8 mouse cellular contexts compared by ENCODE assay signal in genomic region chr1:55085781-55086366, GRCm38 (mm10). TPM values are rescaled to one million over a fixed set of nuclear protein-coding genes. Genes with fewer than 3 reads are reported as not detected.
DNase-seq lines count a peak whose midpoint lies in the region; ATAC-seq and TF ChIP-seq lines count a peak whose summit lies in the region.

No protein-coding gene starts in this region.

- WGBS in hindbrain, embryonic 10.5 days, result 61% methylated on average over 7 of the region's 7 CpGs
- 82% methylated on average over 6 of the region's 7 CpGs for WGBS in macrophage (ENCODE audit: missing documents)

- H3K4me1 ChIP-seq in hindbrain, embryonic 10.5 days (replicated peaks), result peaks cover 51% of the 10 kb centered on the region

- peaks cover 91% of the 10 kb centered on the region for H3K79me3 ChIP-seq in C2C12 (ENCODE audit: low read depth)

- H3K27ac ChIP-seq in gastrocnemius, adult 2 months, result peak overlapping the region; percentile 99; the same call in 1 of the 2 replicates
- no peak overlapping the region for H3K27ac ChIP-seq in hindbrain, embryonic 10.5 days
- no peak overlapping the region for H3K27ac ChIP-seq in macrophage

- H3K9me3 ChIP-seq in hindbrain, embryonic 10.5 days, result 0 out of 2 replicates have a peak, but pooled peaks cover 6% of the 10 kb centered on the region

- intact Hi-C loops in gastrocnemius, adult 2 months (cut with DNase I), result loop anchor here (2.0 kb wide), 2 partner anchors 33 to 59 kb away; partner anchors contain the start of genes Coq10b and Sf3b1
- intact Hi-C loops in gastrocnemius, postnatal 14 days (cut with DNase I; ENCODE audit: low total_unique reads), result no loop called here

- ATAC-seq in cerebellum, adult (ENCODE audit: insufficient number of reproducible peaks, low FRiP score, low TSS enrichment), result no peak

- peaks cover 78% of the 10 kb centered on the region for H3K36me3 ChIP-seq in C2C12 (ENCODE audit: control insufficient read depth, insufficient read depth)
- peaks cover 68% of the 10 kb centered on the region for H3K36me3 ChIP-seq in hindbrain, embryonic 10.5 days
- H3K36me3 ChIP-seq in macrophage (ENCODE audit: inconsistent target), result peaks cover 46% of the 10 kb centered on the region

- no peak for DNase-seq in gastrocnemius, adult 2 months
- no peak for DNase-seq in gastrocnemius, postnatal 14 days
- no peak for DNase-seq in hindbrain, embryonic 10.5 days (ENCODE audit: low spot score)
- DNase-seq in embryo, embryonic 11 days, result no peak
- DNase-seq in natural killer cell, adult 2 months (ENCODE audit: low spot score in 2 of 2), result no peak

- H3K27me3 ChIP-seq in C2C12 (ENCODE audit: control insufficient read depth, insufficient read depth, insufficient read length), result no peaks in the 10 kb centered on the region
- no peaks in the 10 kb centered on the region for H3K27me3 ChIP-seq in hindbrain, embryonic 10.5 days (ENCODE audit: insufficient read depth, poor library complexity, severe bottlenecking)

- peak overlapping the region; percentile 65 for H3ac ChIP-seq in C2C12 (ENCODE audit: control insufficient read depth, insufficient read length, low read depth)

- peaks cover 96% of the 10 kb centered on the region for H3K79me2 ChIP-seq in C2C12 (ENCODE audit: control insufficient read depth, insufficient read depth)
- peaks cover 75% of the 10 kb centered on the region for H3K79me2 ChIP-seq in macrophage (ENCODE audit: inconsistent target)

- H3K4me3 ChIP-seq in gastrocnemius, adult 2 months, result peak overlapping the region; percentile 92
- H3K4me3 ChIP-seq in C2C12 (ENCODE audit: insufficient read depth, poor library complexity, severe bottlenecking) (peak overlapping the region; percentile 94), macrophage (ENCODE audit: inconsistent target) (peak overlapping the region; percentile 83)
- H3K4me3 ChIP-seq in hindbrain, embryonic 10.5 days, result peak overlapping the region; percentile 93

- TF ChIP-seq CTCF in gastrocnemius, adult 2 months (IDR thresholded peaks at IDR 0.05), result no peak
- no peak for TF ChIP-seq CTCF in C2C12 (IDR thresholded peaks at IDR 0.05; ENCODE audit: control insufficient read depth, insufficient read depth, insufficient read length)

TF ChIP-seq in C2C12, 6 proteins besides CTCF, POLR2A, EP300 and RAD21:
- peak; percentile 42 for TF ChIP-seq MAX (IDR thresholded peaks at IDR 0.05)
- no peak for TF ChIP-seq FOSL1 (IDR thresholded peaks at IDR 0.05; ENCODE audit: insufficient read depth, low read length, poor library complexity, severe bottlenecking)
- TF ChIP-seq CEBPB (IDR thresholded peaks at IDR 0.05; ENCODE audit: low read depth), result no peak
TF ChIP-seq in C2C12: peak in this region for 1.

RNA-seq across cellular contexts. Expression of gene Hspe1, which starts 2.1 kb away (rescaled TPM):
- 100 to 1,000 TPM in 1 of 2 experiments, 10 to 100 TPM in 1; 77.1 to 120 TPM for total RNA-seq in gastrocnemius, adult 2 months (2021)
- 10 to 100 TPM; 63.7 to 76.8 TPM for total RNA-seq in gastrocnemius, postnatal 14 days (2021)
- polyA plus RNA-seq in C2C12 (2012; fragmentation: generic; extraction: Trizol) (914 TPM), macrophage (2018) (207 to 271 TPM (median 256 TPM) in 3 replicates)
- 452 and 562 TPM in 2 replicates for polyA plus RNA-seq in hindbrain, embryonic 10.5 days (2016; fragmentation: Nextera tagmentation; extraction: Ambion mirVana)
- total RNA-seq in macrophage (2018; cell fraction: chromatin; rRNA removed), result 10 to 100 TPM in 13 of 26 experiments, 1 to 10 TPM in 13; 2.4 to 55.2 (median 9.9) TPM
- 100 to 1,000 TPM; 153 to 311 (median 193) TPM for total RNA-seq in macrophage (2018; cell fraction: cytosol; rRNA removed)
- total RNA-seq in macrophage (2018; cell fraction: nucleus; rRNA removed), result 10 to 100 TPM; 18.2 to 90.6 (median 37.6) TPM

RNA-seq across cellular contexts. Expression of gene Hspd1, which starts 2.2 kb away (rescaled TPM):
- total RNA-seq in gastrocnemius, adult 2 months (2021), result 100 to 1,000 TPM; 156 to 249 TPM
- 100 to 1,000 TPM; 175 to 176 TPM for total RNA-seq in gastrocnemius, postnatal 14 days (2021)
- polyA plus RNA-seq in C2C12 (2012; fragmentation: generic; extraction: Trizol) (297 TPM), macrophage (2018) (107 to 280 TPM (median 197 TPM) in 3 replicates)
- polyA plus RNA-seq in hindbrain, embryonic 10.5 days (2016; fragmentation: Nextera tagmentation; extraction: Ambion mirVana), result 325 and 525 TPM in 2 replicates
- 10 to 100 TPM; 15.7 to 58.9 (median 30.4) TPM for total RNA-seq in macrophage (2018; cell fraction: chromatin; rRNA removed)
- 100 to 1,000 TPM; 110 to 167 (median 137) TPM for total RNA-seq in macrophage (2018; cell fraction: cytosol; rRNA removed)
- 100 to 1,000 TPM in 3 of 26 experiments, 10 to 100 TPM in 23; 27.5 to 129 (median 71.0) TPM for total RNA-seq in macrophage (2018; cell fraction: nucleus; rRNA removed)

RNA-seq across cellular contexts. Expression of gene Coq10b, which starts 33.3 kb away (rescaled TPM):
- 10 to 100 TPM; 13.7 to 17.0 TPM for total RNA-seq in gastrocnemius, adult 2 months (2021)
- total RNA-seq in gastrocnemius, postnatal 14 days (2021), result 1 to 10 TPM; 7.8 to 9.5 TPM
- polyA plus RNA-seq in C2C12 (2012; fragmentation: generic; extraction: Trizol), result 21.0 TPM
- polyA plus RNA-seq in hindbrain, embryonic 10.5 days (2016; fragmentation: Nextera tagmentation; extraction: Ambion mirVana), result 26.4 and 29.3 TPM in 2 replicates
- 100 to 1,000 TPM in 5 of 26 experiments, 10 to 100 TPM in 21; 16.5 to 228 (median 53.0) TPM for total RNA-seq in macrophage (2018; cell fraction: chromatin; rRNA removed)
- 10 to 100 TPM; 17.3 to 73.9 (median 25.2) TPM for total RNA-seq in macrophage (2018; cell fraction: cytosol; rRNA removed)
- 100 to 1,000 TPM in 5 of 26 experiments, 10 to 100 TPM in 21; 21.2 to 148 (median 48.1) TPM for total RNA-seq in macrophage (2018; cell fraction: nucleus; rRNA removed)
- polyA plus RNA-seq in macrophage (2018), result 15.3 to 21.2 TPM (median 15.4 TPM) in 3 replicates

RNA-seq across cellular contexts. Expression of gene Mob4, which starts 45.2 kb away (rescaled TPM):
- 10 to 100 TPM; 34.2 to 41.9 TPM for total RNA-seq in gastrocnemius, adult 2 months (2021)
- 10 to 100 TPM; 38.5 to 39.9 TPM for total RNA-seq in gastrocnemius, postnatal 14 days (2021)
- 15.5 TPM for polyA plus RNA-seq in C2C12 (2012; fragmentation: generic; extraction: Trizol)
- polyA plus RNA-seq in hindbrain, embryonic 10.5 days (2016; fragmentation: Nextera tagmentation; extraction: Ambion mirVana), result 117 and 138 TPM in 2 replicates
- total RNA-seq in macrophage (2018; cell fraction: chromatin; rRNA removed), result 100 to 1,000 TPM in 13 of 26 experiments, 10 to 100 TPM in 13; 52.3 to 128 (median 100) TPM
- total RNA-seq in macrophage (2018; cell fraction: cytosol; rRNA removed), result 10 to 100 TPM; 20.6 to 36.0 (median 29.2) TPM
- total RNA-seq in macrophage (2018; cell fraction: nucleus; rRNA removed), result 10 to 100 TPM; 31.7 to 89.0 (median 48.4) TPM
- polyA plus RNA-seq in macrophage (2018), result 32.8 to 41.0 TPM (median 37.8 TPM) in 3 replicates

RNA-seq across cellular contexts. Expression of gene Sf3b1, which starts 58.6 kb away (rescaled TPM):
- total RNA-seq in gastrocnemius, adult 2 months (2021), result 10 to 100 TPM; 53.6 to 56.3 TPM
- 10 to 100 TPM; 51.9 to 58.3 TPM for total RNA-seq in gastrocnemius, postnatal 14 days (2021)
- polyA plus RNA-seq in C2C12 (2012; fragmentation: generic; extraction: Trizol), result 33.5 TPM
- 206 and 272 TPM in 2 replicates for polyA plus RNA-seq in hindbrain, embryonic 10.5 days (2016; fragmentation: Nextera tagmentation; extraction: Ambion mirVana)
- 1,000 to 10,000 TPM in 13 of 26 experiments, 100 to 1,000 TPM in 13; 672 to 1,951 (median 996) TPM for total RNA-seq in macrophage (2018; cell fraction: chromatin; rRNA removed)
- 100 to 1,000 TPM in 9 of 26 experiments, 10 to 100 TPM in 17; 63.3 to 131 (median 87.3) TPM for total RNA-seq in macrophage (2018; cell fraction: cytosol; rRNA removed)
- 100 to 1,000 TPM; 241 to 834 (median 475) TPM for total RNA-seq in macrophage (2018; cell fraction: nucleus; rRNA removed)
- polyA plus RNA-seq in macrophage (2018), result 84.4 to 101 TPM (median 86.5 TPM) in 3 replicates
